Mouse (Mus musculus) MEL (cell line): Measurements from ENCODE around the gene Siah2. TPM values are rescaled to one million over a fixed set of nuclear protein-coding genes. Genes with fewer than 3 reads are reported as not detected.

Experiments used
- DNase-seq: peaks from one replicate; pipeline ENCODE4 v3.0.0; 2011; ENCODE audit warnings: low read depth, low spot score
- H3K27ac ChIP-seq: 2 replicates; pipeline ENCODE4 v1.5.1; 2012; ENCODE audit warnings: low read depth, mild to moderate bottlenecking, control low read depth, low read length, moderate library complexity; ENCODE audit not compliant: control insufficient read depth
- H3K27me3 ChIP-seq, 2 experiments: fragments of 150-350 bp in 1 of 2; sonication (generic) in 1 of 2; 2 replicates each; pipeline ENCODE4 v1.6.1; 2012; ENCODE audit warnings: low read length in 2 of 2, mild to moderate bottlenecking in 2 of 2, improper control_type of control experiment in 1 of 2, moderate library complexity in 1 of 2; ENCODE audit not compliant: insufficient read depth in 2 of 2, control insufficient read depth in 1 of 2
- H3K36me3 ChIP-seq, 2 experiments: 2 replicates each; pipeline ENCODE4 v1.6.1; 2012 to 2014; ENCODE audit warnings: low read length in 2 of 2, improper control_type of control experiment in 1 of 2, inconsistent platforms in 1 of 2, mild to moderate bottlenecking in 1 of 2; ENCODE audit not compliant: insufficient read depth in 2 of 2, control insufficient read depth in 1 of 2
- H3K4me1 ChIP-seq, 2 experiments: fragments of 150-350 bp in 1 of 2; sonication (generic) in 1 of 2; 2 replicates each; pipeline ENCODE4 v1.6.1; 2012; ENCODE audit warnings: low read length in 2 of 2, improper control_type of control experiment in 1 of 2, mild to moderate bottlenecking in 1 of 2; ENCODE audit not compliant: insufficient read depth in 2 of 2, control insufficient read depth in 1 of 2
- H3K4me3 ChIP-seq, 2 experiments: fragments of 150-350 bp in 1 of 2; sonication (generic) in 1 of 2; 2 replicates each; pipeline ENCODE4 v1.5.1; 2012; ENCODE audit warnings: low read depth in 2 of 2, low read length in 2 of 2, mild to moderate bottlenecking in 2 of 2, moderate library complexity in 2 of 2, control low read depth in 1 of 2, improper control_type of control experiment in 1 of 2; ENCODE audit not compliant: control insufficient read depth in 1 of 2, insufficient read depth in 1 of 2
- H3K79me2 ChIP-seq: 2 replicates; pipeline ENCODE4 v1.6.1; 2012; ENCODE audit warnings: mild to moderate bottlenecking, low read length, moderate library complexity; ENCODE audit not compliant: control insufficient read depth, poor library complexity, insufficient read depth
- H3K9ac ChIP-seq: 2 replicates; pipeline ENCODE4 v1.6.1; 2012; ENCODE audit warnings: low read depth, mild to moderate bottlenecking, control low read depth, low read length, moderate library complexity; ENCODE audit not compliant: control insufficient read depth, poor library complexity, severe bottlenecking
- H3K9me3 ChIP-seq: fragments of 150-350 bp; sonication (generic); replicated peaks from 2 replicates; pipeline ENCODE4 v1.6.1; 2012; ENCODE audit warnings: mild to moderate bottlenecking, low read length, improper control_type of control experiment, moderate library complexity; ENCODE audit not compliant: insufficient read depth
- CHD1 ChIP-seq: IDR thresholded peaks from 2 replicates; pipeline ENCODE4 v1.6.1; 2012; ENCODE audit warnings: low read depth, mild to moderate bottlenecking, inconsistent platforms, low read length, improper control_type of control experiment
- CHD2 ChIP-seq: IDR thresholded peaks from 2 replicates; pipeline ENCODE4 v1.6.1; 2011; ENCODE audit warnings: low read length, improper control_type of control experiment
- CTCF ChIP-seq, 3 experiments: IDR thresholded peaks in 2 of 3; conservative IDR thresholded peaks in 1 of 3; 2 replicates each; pipeline ENCODE4 v1.5.1; 2011 to 2012; ENCODE audit warnings: low read length in 3 of 3, low read depth in 2 of 3, mild to moderate bottlenecking in 2 of 3, improper control_type of control experiment in 1 of 3, inconsistent platforms in 1 of 3, mixed read lengths in 1 of 3, moderate library complexity in 1 of 3; ENCODE audit not compliant: control insufficient read depth in 1 of 3, insufficient read depth in 1 of 3, poor library complexity in 1 of 3, severe bottlenecking in 1 of 3
- E2F4 ChIP-seq: IDR thresholded peaks from 2 replicates; pipeline ENCODE4 v1.6.1; 2011; ENCODE audit warnings: low read depth, low read length, improper control_type of control experiment, borderline replicate concordance
- ELF1 ChIP-seq: IDR thresholded peaks from 2 replicates; pipeline ENCODE4 v1.6.1; 2014; ENCODE audit warnings: low read depth, mild to moderate bottlenecking, inconsistent platforms, low read length, improper control_type of control experiment, moderate library complexity
- EP300 ChIP-seq, 2 experiments: IDR thresholded peaks; 2 replicates each; pipeline ENCODE4 v1.6.1; 2011; ENCODE audit warnings: improper control_type of control experiment in 2 of 2, low read length in 2 of 2, low read depth in 1 of 2, mild to moderate bottlenecking in 1 of 2
- ETS1 ChIP-seq: IDR thresholded peaks from 2 replicates; pipeline ENCODE4 v1.6.1; 2012; ENCODE audit warnings: low read depth, mild to moderate bottlenecking, inconsistent platforms, low read length, improper control_type of control experiment, moderate library complexity
- GABPA ChIP-seq: IDR thresholded peaks from 2 replicates; pipeline ENCODE4 v1.6.1; 2012; ENCODE audit warnings: low read depth, mild to moderate bottlenecking, inconsistent platforms, low read length, improper control_type of control experiment, moderate library complexity
- GATA1 ChIP-seq: IDR thresholded peaks from 2 replicates; pipeline ENCODE4 v1.6.1; 2011; ENCODE audit warnings: low read depth, low read length, improper control_type of control experiment
- HCFC1 ChIP-seq: IDR thresholded peaks from 2 replicates; pipeline ENCODE4 v1.6.1; 2012; ENCODE audit warnings: low read depth, mild to moderate bottlenecking, inconsistent platforms, low read length, improper control_type of control experiment, moderate library complexity
- JUND ChIP-seq: IDR thresholded peaks from 2 replicates; pipeline ENCODE4 v1.6.1; 2011; ENCODE audit warnings: low read depth, mild to moderate bottlenecking, improper control_type of control experiment, low read length
- KAT2A ChIP-seq: conservative IDR thresholded peaks from 2 replicates; pipeline ENCODE4 v1.6.1; 2012; ENCODE audit warnings: low read depth, low read length, improper control_type of control experiment, inconsistent platforms
- MAFK ChIP-seq: IDR thresholded peaks from 2 replicates; pipeline ENCODE4 v1.6.1; 2011; ENCODE audit warnings: low read depth, mild to moderate bottlenecking, low read length, improper control_type of control experiment, borderline replicate concordance
- MAX ChIP-seq: IDR thresholded peaks from 2 replicates; pipeline ENCODE4 v1.6.1; 2011; ENCODE audit warnings: low read length, improper control_type of control experiment
- MAZ ChIP-seq: IDR thresholded peaks from 2 replicates; pipeline ENCODE4 v1.6.1; 2012; ENCODE audit warnings: low read depth, mild to moderate bottlenecking, inconsistent platforms, low read length, improper control_type of control experiment
- MEF2A ChIP-seq: IDR thresholded peaks from 2 replicates; pipeline ENCODE4 v1.6.1; 2014; ENCODE audit warnings: low read depth, mild to moderate bottlenecking, inconsistent platforms, low read length, improper control_type of control experiment; ENCODE audit not compliant: poor library complexity, insufficient replicate concordance, severe bottlenecking; ENCODE audit errors: extremely low read depth
- MXI1 ChIP-seq: IDR thresholded peaks from 2 replicates; pipeline ENCODE4 v1.6.1; 2011; ENCODE audit warnings: mild to moderate bottlenecking, low read depth, low read length, improper control_type of control experiment
- MYB ChIP-seq: IDR thresholded peaks from 2 replicates; pipeline ENCODE4 v1.6.1; 2011; ENCODE audit warnings: mild to moderate bottlenecking, low read depth, low read length, improper control_type of control experiment
- MYC ChIP-seq: IDR thresholded peaks from 2 replicates; pipeline ENCODE4 v1.6.1; 2011; ENCODE audit warnings: low read depth, mild to moderate bottlenecking, low read length, improper control_type of control experiment, moderate library complexity
- NRF1 ChIP-seq: IDR thresholded peaks from 2 replicates; pipeline ENCODE4 v1.6.1; 2014; ENCODE audit warnings: low read depth, mild to moderate bottlenecking, inconsistent platforms, low read length, improper control_type of control experiment, moderate library complexity; ENCODE audit not compliant: poor library complexity, insufficient read depth, severe bottlenecking
- POLR2A ChIP-seq, 2 experiments: IDR thresholded peaks; 2 replicates each; pipeline ENCODE4 v1.6.1; 2011 to 2012; ENCODE audit warnings: low read length in 2 of 2, mild to moderate bottlenecking in 2 of 2, control low read depth in 1 of 2, improper control_type of control experiment in 1 of 2, low read depth in 1 of 2, moderate library complexity in 1 of 2; ENCODE audit not compliant: control insufficient read depth in 1 of 2, insufficient read depth in 1 of 2, poor library complexity in 1 of 2
- POLR2AphosphoS5 ChIP-seq: IDR thresholded peaks from 2 replicates; pipeline ENCODE4 v1.6.1; 2012; ENCODE audit warnings: low read depth, borderline replicate concordance, mild to moderate bottlenecking, inconsistent platforms, low read length, moderate library complexity, mixed read lengths
- RAD21 ChIP-seq: IDR thresholded peaks from 2 replicates; pipeline ENCODE4 v1.6.1; 2011; ENCODE audit warnings: mild to moderate bottlenecking, low read depth, low read length, improper control_type of control experiment
- RCOR1 ChIP-seq: IDR thresholded peaks from 2 replicates; pipeline ENCODE4 v1.6.1; 2012; ENCODE audit warnings: low read depth, mild to moderate bottlenecking, inconsistent platforms, low read length, improper control_type of control experiment
- SMC3 ChIP-seq: IDR thresholded peaks from 2 replicates; pipeline ENCODE4 v1.6.1; 2011; ENCODE audit warnings: low read depth, low read length, improper control_type of control experiment
- TAL1 ChIP-seq: IDR thresholded peaks from 2 replicates; pipeline ENCODE4 v1.6.1; 2012; ENCODE audit warnings: mild to moderate bottlenecking, inconsistent platforms, low read length, moderate library complexity, mixed read lengths
- TBP ChIP-seq: IDR thresholded peaks from 2 replicates; pipeline ENCODE4 v1.8.0; 2011; ENCODE audit warnings: low read depth, low read length, improper control_type of control experiment
- USF1 ChIP-seq: IDR thresholded peaks from 2 replicates; pipeline ENCODE4 v1.6.1; 2014; ENCODE audit warnings: low read depth, mild to moderate bottlenecking, inconsistent platforms, low read length, improper control_type of control experiment, moderate library complexity
- USF2 ChIP-seq, 2 experiments: IDR thresholded peaks; 2 replicates each; pipeline ENCODE4 v1.6.1; 2011 to 2012; ENCODE audit warnings: improper control_type of control experiment in 2 of 2, low read length in 2 of 2, borderline replicate concordance in 1 of 2, inconsistent platforms in 1 of 2, low read depth in 1 of 2, mild to moderate bottlenecking in 1 of 2; ENCODE audit not compliant: insufficient read depth in 1 of 2
- ZC3H11A ChIP-seq: IDR thresholded peaks from 2 replicates; pipeline ENCODE4 v1.6.1; 2012; ENCODE audit warnings: low read depth, mild to moderate bottlenecking, inconsistent platforms, low read length, improper control_type of control experiment
- ZMIZ1 ChIP-seq: IDR thresholded peaks from 2 replicates; pipeline ENCODE4 v1.6.1; 2012; ENCODE audit warnings: low read depth, mild to moderate bottlenecking, inconsistent platforms, low read length, improper control_type of control experiment, moderate library complexity
- polyA plus RNA-seq, 2 experiments: library from polyadenylated mRNA; stranded (reverse) in 1 of 2; unstranded in 1 of 2; fragments of >175 nt in 1 of 2; fragments of >200 nt in 1 of 2; gene quantifications; 2 replicates each; pipeline versions ENCODE4 v1.2.1 to v1.2.4; 2012; ENCODE audit warnings: low replicate concordance in 2 of 2, low read depth in 1 of 2; ENCODE audit not compliant: insufficient read length in 2 of 2, insufficient read depth in 1 of 2, missing spikeins in 1 of 2
- total RNA-seq: library from RNA; depleted of rRNA; stranded (reverse); fragments of 300-350 nt; gene quantifications from 2 replicates; pipeline ENCODE4 v1.2.3, GENCODE M21; 2012

Siah2 gene
- total and polyA plus RNA-seq, 3 experiments: 17.6 to 58.1 (median 22.5) TPM

- DNase-seq: no peak
- Histone ChIP-seq H3K79me2 (no peaks in the 10 kb centered on the region), H3K9me3 (no peaks in the 10 kb centered on the region), H3K36me3 (peaks cover 0 to 4% of the 10 kb centered on the region in 2 experiments; a peak in 1 of 4 replicates), H3K27me3 (no peaks in the 10 kb centered on the region), H3K27ac (no peak overlapping the region), H3K9ac (no peak overlapping the region), H3K4me3 (no peak overlapping the region), H3K4me1 (no peaks in the 10 kb centered on the region)
- TF ChIP-seq MEF2A (no peak), CTCF (IDR thresholded peaks at IDR 0.05 in 2 of 3, conservative IDR thresholded peaks at IDR 0.05 in 1 of 3; ENCODE audit: control insufficient read depth in 1 of 3, insufficient read depth in 1 of 3, low read depth in 2 of 3, low read length in 3 of 3, poor library complexity in 1 of 3, severe bottlenecking in 1 of 3) (no peak), TAL1 (no peak), CHD2 (no peak), MXI1 (no peak), ZMIZ1 (no peak), MAFK (no peak), MAZ (no peak), MAX (no peak), ELF1 (no peak), GABPA (no peak), GATA1 (no peak), ZC3H11A (no peak), NRF1 (no peak), RAD21 (no peak), MYC (no peak)
Measured at GRCm38 (mm10) chr3:58660636-58661035, 31.6 kb downstream of the Siah2 start.

- H3K79me2 ChIP-seq: no peaks in the 10 kb centered on the region
- H3K9ac ChIP-seq: no peak overlapping the region
- H3K9me3 ChIP-seq: no peaks in the 10 kb centered on the region
- H3K4me3 ChIP-seq: no peak overlapping the region
- no peaks in the 10 kb centered on the region for H3K27me3 ChIP-seq
- no peak overlapping the region for H3K27ac ChIP-seq
- DNase-seq: peak; percentile 82
- no peak for TF ChIP-seq TBP
- TF ChIP-seq GATA1: no peak
- no peak for TF ChIP-seq HCFC1
- TF ChIP-seq RCOR1: no peak
- peak; percentile 64 for TF ChIP-seq SMC3
- no peak for TF ChIP-seq CHD2
- TF ChIP-seq JUND: no peak
- TF ChIP-seq POLR2A (IDR thresholded peaks at IDR 0.05; ENCODE audit: control insufficient read depth in 1 of 2, insufficient read depth in 1 of 2, low read depth in 1 of 2, low read length in 2 of 2, poor library complexity in 1 of 2): no peak
- no peak for TF ChIP-seq MYB
- no peak for TF ChIP-seq USF1
- TF ChIP-seq ETS1: no peak
- no peak for TF ChIP-seq MAX
- TF ChIP-seq CTCF (IDR thresholded peaks at IDR 0.05 in 2 of 3, conservative IDR thresholded peaks at IDR 0.05 in 1 of 3; ENCODE audit: control insufficient read depth in 1 of 3, insufficient read depth in 1 of 3, low read depth in 2 of 3, low read length in 3 of 3, poor library complexity in 1 of 3, severe bottlenecking in 1 of 3): peak; percentile 54 to 77 (median 58)
- no peak for TF ChIP-seq MXI1
- no peak for TF ChIP-seq CHD1
- no peak for TF ChIP-seq E2F4
- no peak for TF ChIP-seq POLR2AphosphoS5
- no peak for TF ChIP-seq EP300 (IDR thresholded peaks at IDR 0.05; ENCODE audit: low read depth in 1 of 2, low read length in 2 of 2)
- peak; percentile 28 for TF ChIP-seq RAD21
- TF ChIP-seq MAFK: no peak
- no peak for TF ChIP-seq TAL1
- TF ChIP-seq USF2 (IDR thresholded peaks at IDR 0.05; ENCODE audit: borderline replicate concordance in 1 of 2, insufficient read depth in 1 of 2, low read depth in 1 of 2, low read length in 2 of 2): no peak
- no peak for TF ChIP-seq KAT2A
- peaks cover 0 to 4% of the 10 kb centered on the region in 2 experiments; a peak in 1 of 4 replicates for H3K36me3 ChIP-seq
- 0 out of 4 replicates have a peak, but pooled peaks cover 0 to 6% of the 10 kb centered on the region in 2 experiments for H3K4me1 ChIP-seq
Measured at GRCm38 (mm10) chr3:58657356-58657755, 34.8 kb downstream of the Siah2 start.
